Mouse (Mus musculus): ENCODE measurements at regions not wholly inside any gene's neighbourhood (a gene's known extent, or its start where the extent isn't known, plus 50 kb on each side); places are given as distances from the start of the nearest gene placed in this dataset.

DNA sequence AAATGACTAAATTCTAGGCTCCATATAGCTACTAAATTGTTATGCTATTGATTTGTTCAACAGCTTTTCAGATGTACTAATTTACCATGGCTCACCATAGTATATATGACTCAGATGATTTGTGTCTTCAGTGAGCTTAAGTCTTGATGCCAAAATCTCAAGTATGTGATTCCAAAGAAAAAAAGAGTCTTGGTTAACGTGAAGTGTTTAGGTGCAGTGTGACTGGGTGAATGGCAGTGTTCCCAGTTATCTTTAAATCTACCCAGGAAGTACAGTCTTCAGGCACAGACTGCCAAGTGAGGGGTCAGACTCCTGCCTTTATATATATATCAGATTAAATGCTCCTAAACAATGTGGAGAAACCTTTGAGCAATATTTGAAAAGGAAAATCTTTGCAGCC lies 300.1 kb upstream of the A1bg start:
- TF ChIP-seq CTCF (conservative IDR thresholded peaks at IDR 0.05; ENCODE audit: low read length) = no peak
- no peak for TF ChIP-seq POU5F1 (IDR thresholded peaks at IDR 0.05; ENCODE audit: borderline replicate concordance, low read length)
